Mouse (Mus musculus): ENCODE data around the gene Prr14l. TPM values are rescaled to one million over a fixed set of nuclear protein-coding genes. Genes with fewer than 3 reads are reported as not detected.

The Prr14l gene
- polyA plus RNA-seq (2014; fragmentation: Illumina TruSeq; extraction: RNeasy Lipid Tissue Mini Kit (QIAGEN cat#74804); ENCODE audit: insufficient read depth, low read depth, low replicate concordance), result 2.2 TPM

DNA sequence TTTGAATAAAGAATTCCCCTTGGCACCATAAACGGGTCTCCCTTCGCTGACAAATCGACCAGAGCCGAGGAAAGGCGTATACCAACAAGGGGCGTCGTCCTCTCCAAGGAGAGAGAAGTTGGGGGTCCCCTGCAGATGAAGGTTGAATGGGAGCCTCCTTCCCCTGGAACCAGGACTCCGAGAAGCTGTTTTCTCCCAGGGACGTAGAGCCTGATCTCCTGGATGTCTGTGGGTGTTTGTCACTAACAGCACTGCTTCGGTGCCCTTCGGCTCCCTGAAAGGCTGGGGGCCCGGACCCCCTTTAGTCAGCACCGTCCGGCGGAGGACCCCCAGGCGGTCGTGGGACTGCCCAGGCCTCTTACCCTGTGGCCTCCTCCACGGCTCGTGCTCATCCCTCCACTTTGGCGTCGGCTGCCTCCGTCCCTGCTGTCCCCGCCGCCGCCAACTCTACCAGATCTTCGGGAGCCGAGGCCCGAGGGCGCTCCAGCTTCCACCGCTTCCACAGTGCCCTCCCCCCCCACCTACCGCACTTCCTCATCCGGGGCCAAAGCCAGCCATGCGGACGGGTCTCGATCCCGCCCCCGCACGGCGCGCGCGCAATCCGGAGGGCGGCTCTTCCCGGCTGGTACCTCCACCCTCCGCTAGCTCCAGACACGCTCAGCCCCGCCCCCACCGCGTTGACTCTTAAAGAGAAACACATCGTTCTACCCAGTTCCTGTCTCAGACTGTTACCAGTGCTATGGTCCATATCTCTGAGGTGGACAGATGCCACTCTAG lies at the start of gene Prr14l:
TSS of gene Prr14l (minus strand) at position 526 of the 777 bp plus-strand sequence.

DNA sequence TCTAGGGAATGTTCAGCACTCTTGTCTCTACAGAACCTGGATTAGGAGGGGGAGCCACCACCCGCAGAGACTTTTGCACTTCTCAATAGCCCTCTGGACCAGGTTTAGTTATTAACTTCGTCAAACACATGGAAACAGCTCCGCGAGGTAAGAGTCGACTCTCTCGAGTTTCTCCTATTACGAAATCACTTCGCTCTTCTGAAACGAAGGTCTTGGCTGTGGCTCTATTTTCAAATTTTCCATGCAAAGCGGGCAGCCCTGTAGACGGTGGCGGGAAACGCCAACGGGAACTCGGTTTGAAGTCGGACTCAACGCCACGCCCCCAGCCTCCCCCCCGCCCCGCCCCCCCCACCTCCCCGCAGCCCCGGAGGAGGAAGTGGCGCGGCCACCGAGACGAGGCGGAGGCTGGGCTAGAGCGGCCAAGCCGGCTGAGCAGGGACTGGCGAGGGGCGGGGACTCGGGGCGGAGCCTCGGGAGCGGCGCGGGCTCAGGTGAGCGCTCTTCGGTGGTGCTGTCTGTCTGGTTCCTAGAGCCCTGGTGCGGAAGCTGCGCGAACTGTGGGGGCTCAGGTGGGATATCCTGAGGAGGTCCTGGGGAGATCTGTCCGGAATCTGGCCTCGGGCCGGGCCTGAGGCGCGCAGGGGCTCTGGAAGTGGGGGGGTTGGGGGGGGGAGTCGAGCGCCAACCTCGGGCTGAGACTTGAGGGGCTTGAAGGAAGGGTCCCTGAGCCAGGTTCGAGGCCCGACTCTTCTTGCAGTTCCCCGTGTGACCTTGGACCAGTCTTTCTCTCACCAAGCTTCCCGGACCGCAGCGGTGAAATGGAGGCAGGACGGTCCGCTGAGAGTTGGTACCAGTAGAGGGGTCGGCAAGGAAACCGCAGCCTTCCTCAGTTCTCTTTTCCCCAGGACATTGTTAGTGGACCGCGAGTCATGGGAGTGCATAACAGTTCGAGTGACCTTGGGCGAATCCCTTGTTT lies 9.5 kb upstream of the Prr14l start, which contains the start of gene Depdc5:
TSS of gene Depdc5 (plus strand) at position 449 of the 976 bp plus-strand sequence.

DNA sequence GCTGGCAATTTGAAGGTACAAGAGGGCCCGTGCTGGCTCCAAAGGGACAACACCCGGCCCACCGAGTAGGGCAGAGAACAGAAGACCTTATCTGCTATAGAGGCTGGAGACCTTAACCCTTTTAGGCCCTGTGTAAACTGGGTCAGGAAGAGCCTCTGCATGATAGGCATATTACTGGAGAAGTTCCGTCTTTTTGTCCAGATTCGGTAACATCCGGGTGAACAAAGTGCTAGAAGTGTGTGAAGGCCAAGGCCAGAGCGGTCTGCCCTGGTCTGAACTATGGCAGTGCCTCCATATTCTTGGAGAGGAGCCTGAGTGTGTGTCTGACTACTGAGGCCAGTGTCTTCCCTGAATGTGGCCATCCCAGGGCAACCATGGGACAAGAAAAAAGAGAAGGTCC lies 27.0 kb downstream of the Prr14l start, which contains the start of gene Gm20671:
TSS of gene Gm20671 (minus strand) at position 101 of the 400 bp plus-strand sequence.

GRCm38 (mm10) chr5:32785313-32785915 lies 68.6 kb downstream of the Prr14l start, which contains the start of gene Pisd:
TSS of gene Pisd (minus strand) at chr5:32785646.

Other genes starting within 250 kb of the Prr14l start
- 12.1 TPM for gene Yes1, start 243.1 kb downstream of the Prr14l start, polyA plus RNA-seq (2014; fragmentation: Illumina TruSeq; extraction: RNeasy Lipid Tissue Mini Kit (QIAGEN cat#74804); ENCODE audit: insufficient read depth, low read depth, low replicate concordance)
- 37.5 TPM for gene Pisd, start 68.6 kb downstream of the Prr14l start, polyA plus RNA-seq (2014; fragmentation: Illumina TruSeq; extraction: RNeasy Lipid Tissue Mini Kit (QIAGEN cat#74804); ENCODE audit: insufficient read depth, low read depth, low replicate concordance)
- gene Gm20671, start 27.1 kb downstream of the Prr14l start, polyA plus RNA-seq (2014; fragmentation: Illumina TruSeq; extraction: RNeasy Lipid Tissue Mini Kit (QIAGEN cat#74804); ENCODE audit: insufficient read depth, low read depth, low replicate concordance), result not detected
- gene Depdc5, start 9.4 kb upstream of the Prr14l start, polyA plus RNA-seq (2014; fragmentation: Illumina TruSeq; extraction: RNeasy Lipid Tissue Mini Kit (QIAGEN cat#74804); ENCODE audit: insufficient read depth, low read depth, low replicate concordance), result 5.8 TPM
- gene Ywhah, start 164.6 kb upstream of the Prr14l start, polyA plus RNA-seq (2014; fragmentation: Illumina TruSeq; extraction: RNeasy Lipid Tissue Mini Kit (QIAGEN cat#74804); ENCODE audit: insufficient read depth, low read depth, low replicate concordance), result 152 TPM
- 0.95 TPM for gene Slc5a1, start 250.0 kb upstream of the Prr14l start, polyA plus RNA-seq (2014; fragmentation: Illumina TruSeq; extraction: RNeasy Lipid Tissue Mini Kit (QIAGEN cat#74804); ENCODE audit: insufficient read depth, low read depth, low replicate concordance)

All from lung, adult 10 weeks (tissue).